Mouse (Mus musculus): ENCODE results near the gene Phospho1.
A peak's percentile ranks its signal among the peaks of the same experiment; 100 is the strongest.

Phospho1 gene

GRCm38 (mm10) chr11:95824071-95824876 is at the start of gene Phospho1:
Phospho1 (plus strand) TSS chr11:95824499.
- peak; percentile 88 for DNase-seq (ENCODE audit: low read depth, low spot score)

GRCm38 (mm10) chr11:95777323-95778297 is 46.7 kb upstream of the Phospho1 start:
- no peak for DNase-seq (ENCODE audit: low read depth, low spot score)

GRCm38 (mm10) chr11:95778831-95779251 is 45.5 kb upstream of the Phospho1 start:
- DNase-seq (ENCODE audit: low read depth, low spot score): no peak

- no peak for DNase-seq (ENCODE audit: low read depth, low spot score)
Measured at GRCm38 (mm10) chr11:95779366-95779765, 44.9 kb upstream of the Phospho1 start.

GRCm38 (mm10) chr11:95780480-95780879 is 43.8 kb upstream of the Phospho1 start:
- no peak for DNase-seq (ENCODE audit: low read depth, low spot score)

GRCm38 (mm10) chr11:95781557-95781956 is 42.7 kb upstream of the Phospho1 start:
- no peak for DNase-seq (ENCODE audit: low read depth, low spot score)

GRCm38 (mm10) chr11:95783457-95783856 is 40.8 kb upstream of the Phospho1 start:
- no peak for DNase-seq (ENCODE audit: low read depth, low spot score)

- no peak for DNase-seq (ENCODE audit: low read depth, low spot score)
Measured at GRCm38 (mm10) chr11:95783958-95784357, 40.3 kb upstream of the Phospho1 start.

GRCm38 (mm10) chr11:95785675-95786074 is 38.6 kb upstream of the Phospho1 start:
- DNase-seq (ENCODE audit: low read depth, low spot score): no peak

- no peak for DNase-seq (ENCODE audit: low read depth, low spot score)
Measured at GRCm38 (mm10) chr11:95786511-95786910, 37.8 kb upstream of the Phospho1 start.

- no peak for DNase-seq (ENCODE audit: low read depth, low spot score)
Measured at GRCm38 (mm10) chr11:95789451-95789891, 34.8 kb upstream of the Phospho1 start.

GRCm38 (mm10) chr11:95791787-95792186 is 32.5 kb upstream of the Phospho1 start:
- no peak for DNase-seq (ENCODE audit: low read depth, low spot score)

- no peak for DNase-seq (ENCODE audit: low read depth, low spot score)
Measured at GRCm38 (mm10) chr11:95792950-95793509, 31.3 kb upstream of the Phospho1 start.

- no peak for DNase-seq (ENCODE audit: low read depth, low spot score)
Measured at GRCm38 (mm10) chr11:95794201-95794600, 30.1 kb upstream of the Phospho1 start.

- DNase-seq (ENCODE audit: low read depth, low spot score): no peak
Measured at GRCm38 (mm10) chr11:95795582-95795981, 28.7 kb upstream of the Phospho1 start.

GRCm38 (mm10) chr11:95805010-95805409 is 19.3 kb upstream of the Phospho1 start:
- no peak for DNase-seq (ENCODE audit: low read depth, low spot score)

GRCm38 (mm10) chr11:95805527-95805926 is 18.8 kb upstream of the Phospho1 start:
- no peak for DNase-seq (ENCODE audit: low read depth, low spot score)

- DNase-seq (ENCODE audit: low read depth, low spot score): no peak
Measured at GRCm38 (mm10) chr11:95807884-95808283, 16.4 kb upstream of the Phospho1 start.

GRCm38 (mm10) chr11:95808448-95809011 is 15.8 kb upstream of the Phospho1 start:
- no peak for DNase-seq (ENCODE audit: low read depth, low spot score)

GRCm38 (mm10) chr11:95809603-95810002 is 14.7 kb upstream of the Phospho1 start:
- no peak for DNase-seq (ENCODE audit: low read depth, low spot score)

- DNase-seq (ENCODE audit: low read depth, low spot score): no peak
Measured at GRCm38 (mm10) chr11:95810828-95811227, 13.5 kb upstream of the Phospho1 start.

- no peak for DNase-seq (ENCODE audit: low read depth, low spot score)
Measured at GRCm38 (mm10) chr11:95811741-95812140, 12.6 kb upstream of the Phospho1 start.
